Mouse (Mus musculus) retina, embryonic 14.5 days (tissue): ENCODE data around the gene Fyn.

Experiments used
- DNase-seq: peaks from one replicate; pipeline ENCODE4 v3.0.0-alpha.2; 2015; ENCODE audit warnings: low spot score

The Fyn gene

GRCm38 (mm10) chr10:39506353-39506752 lies 137.7 kb downstream of the Fyn start:
- DNase-seq, result peak; percentile 39

DNA sequence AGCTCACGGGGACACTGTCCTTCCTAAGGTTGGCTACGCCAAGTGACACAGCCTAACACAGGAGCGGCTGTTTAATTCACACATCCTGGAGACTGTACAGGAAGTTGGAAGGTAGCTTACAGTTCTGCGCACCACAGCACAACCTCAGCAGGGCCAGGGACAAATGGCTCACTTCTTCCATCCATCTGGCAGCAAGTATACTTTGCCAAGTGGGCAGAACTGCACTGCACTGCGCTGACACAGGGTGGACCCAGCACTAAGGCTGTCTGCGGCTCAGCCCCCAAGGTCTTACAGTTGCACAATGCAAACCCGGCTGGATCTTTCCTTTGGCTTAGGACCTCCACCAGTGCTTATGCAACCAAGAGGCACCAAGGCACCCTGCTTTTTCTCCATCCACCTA lies 138.2 kb downstream of the Fyn start:
- DNase-seq, result no peak

DNA sequence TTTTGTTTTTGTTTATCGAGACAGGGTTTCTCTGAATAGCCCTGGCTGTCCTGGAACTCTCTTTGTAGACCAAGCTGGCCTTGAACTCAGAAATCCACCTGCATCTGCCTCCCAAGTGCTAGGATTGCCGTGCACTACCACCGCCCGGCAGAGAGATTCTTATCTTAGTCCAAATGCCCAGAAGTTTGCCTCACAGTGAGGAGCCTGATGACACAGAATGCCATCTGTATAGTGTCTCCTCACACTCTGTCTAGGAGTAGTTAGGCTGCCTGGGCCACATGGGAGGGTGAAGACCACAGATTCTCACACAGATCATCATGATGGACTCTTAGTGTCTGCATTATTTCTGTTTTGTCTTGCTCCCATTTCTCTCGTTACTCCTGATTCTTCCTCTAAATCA lies 140.1 kb downstream of the Fyn start:
- DNase-seq, result no peak

DNA sequence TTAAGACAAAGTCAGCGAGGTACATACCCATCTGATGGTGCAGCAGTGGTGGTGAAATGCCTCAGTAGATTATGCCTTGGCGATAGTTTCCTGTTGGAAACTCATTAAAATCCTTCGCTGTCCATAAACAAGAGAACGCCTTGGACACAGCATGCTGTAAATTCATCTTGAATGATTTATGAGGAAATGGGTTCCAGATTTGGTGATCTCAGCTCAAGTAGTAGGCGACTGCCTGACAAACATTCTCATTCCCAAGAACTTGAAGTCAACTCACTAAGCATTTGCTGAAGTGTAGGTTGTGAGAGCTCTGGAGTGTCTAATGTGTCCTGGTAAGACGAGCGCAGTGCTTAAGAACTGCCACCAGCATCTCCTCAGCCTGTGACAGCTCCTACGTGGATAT lies 141.3 kb downstream of the Fyn start:
- no peak for DNase-seq

GRCm38 (mm10) chr10:39512631-39513314 lies 144.1 kb downstream of the Fyn start:
- DNase-seq, result no peak

DNA sequence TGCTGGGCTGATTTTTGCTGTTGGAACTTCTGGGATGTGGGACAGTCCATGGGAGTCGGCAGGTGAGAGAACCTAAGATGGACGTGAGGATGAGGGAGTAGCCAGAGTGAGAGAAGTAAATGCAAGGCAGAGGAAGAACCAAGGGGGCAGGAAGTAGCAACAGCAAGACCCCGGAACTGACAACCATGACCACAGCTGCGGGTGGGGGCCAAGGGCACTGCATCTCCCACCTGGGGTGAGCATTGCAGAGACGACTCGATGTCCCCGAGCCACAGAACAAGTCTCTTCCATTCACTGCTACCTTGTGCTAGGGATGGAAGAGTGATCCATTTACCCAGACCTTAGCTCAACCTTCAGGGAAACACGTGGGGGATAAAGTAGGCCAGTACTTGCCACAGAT lies 146.3 kb downstream of the Fyn start:
- DNase-seq, result no peak

DNA sequence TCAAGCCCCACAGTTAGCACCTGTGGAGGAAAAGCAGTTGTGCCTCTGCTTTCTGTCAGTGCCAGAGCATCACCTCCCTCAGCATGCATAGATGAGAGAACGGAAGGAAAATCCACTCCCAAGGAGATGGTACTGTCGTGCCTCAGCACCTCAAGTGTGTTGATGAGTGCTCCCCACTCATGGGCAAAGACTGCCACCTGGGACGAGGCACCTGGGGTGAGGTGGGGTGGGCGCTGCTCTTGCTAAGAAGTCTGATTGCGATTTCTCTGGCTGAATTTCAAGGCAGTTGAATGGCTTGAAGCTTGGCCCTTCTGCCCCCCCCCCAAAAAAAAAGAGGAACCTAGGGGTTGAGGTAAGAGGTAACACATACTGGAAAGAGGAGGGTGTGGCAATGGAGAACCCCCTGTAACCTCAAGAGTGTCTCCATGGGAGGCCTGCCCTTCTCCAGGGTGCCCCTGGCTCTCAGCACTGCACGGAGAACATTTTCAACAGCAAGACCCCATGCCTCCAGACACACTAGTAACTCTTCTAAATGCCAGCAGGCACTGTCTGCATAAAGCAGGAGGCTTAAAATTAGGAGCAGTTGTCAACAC lies 148.0 kb downstream of the Fyn start:
- no peak for DNase-seq

DNA sequence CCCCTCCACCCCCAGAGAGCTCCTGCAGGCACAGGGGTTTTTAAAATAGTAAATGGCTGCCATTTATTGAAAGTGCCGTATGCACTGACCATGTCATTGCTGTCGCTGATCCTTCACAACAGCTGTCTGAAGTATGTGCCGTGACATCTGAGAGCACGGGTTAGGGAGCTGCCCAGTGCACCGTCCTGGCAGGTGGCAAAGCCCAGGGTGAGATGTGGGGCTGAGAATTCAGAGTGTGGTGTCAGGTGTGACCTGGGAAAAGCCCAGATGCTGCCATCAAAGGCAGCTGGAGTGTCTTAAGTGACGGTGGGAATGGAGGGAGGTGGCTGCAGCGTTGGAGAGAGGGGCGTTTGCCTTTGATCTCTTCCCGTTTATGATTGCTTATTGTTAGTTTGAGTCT lies 148.7 kb downstream of the Fyn start:
- no peak for DNase-seq

- DNase-seq, result no peak
Observed at GRCm38 (mm10) chr10:39518232-39518631, 149.6 kb downstream of the Fyn start.

GRCm38 (mm10) chr10:39518859-39519258 lies 150.2 kb downstream of the Fyn start:
- no peak for DNase-seq

DNA sequence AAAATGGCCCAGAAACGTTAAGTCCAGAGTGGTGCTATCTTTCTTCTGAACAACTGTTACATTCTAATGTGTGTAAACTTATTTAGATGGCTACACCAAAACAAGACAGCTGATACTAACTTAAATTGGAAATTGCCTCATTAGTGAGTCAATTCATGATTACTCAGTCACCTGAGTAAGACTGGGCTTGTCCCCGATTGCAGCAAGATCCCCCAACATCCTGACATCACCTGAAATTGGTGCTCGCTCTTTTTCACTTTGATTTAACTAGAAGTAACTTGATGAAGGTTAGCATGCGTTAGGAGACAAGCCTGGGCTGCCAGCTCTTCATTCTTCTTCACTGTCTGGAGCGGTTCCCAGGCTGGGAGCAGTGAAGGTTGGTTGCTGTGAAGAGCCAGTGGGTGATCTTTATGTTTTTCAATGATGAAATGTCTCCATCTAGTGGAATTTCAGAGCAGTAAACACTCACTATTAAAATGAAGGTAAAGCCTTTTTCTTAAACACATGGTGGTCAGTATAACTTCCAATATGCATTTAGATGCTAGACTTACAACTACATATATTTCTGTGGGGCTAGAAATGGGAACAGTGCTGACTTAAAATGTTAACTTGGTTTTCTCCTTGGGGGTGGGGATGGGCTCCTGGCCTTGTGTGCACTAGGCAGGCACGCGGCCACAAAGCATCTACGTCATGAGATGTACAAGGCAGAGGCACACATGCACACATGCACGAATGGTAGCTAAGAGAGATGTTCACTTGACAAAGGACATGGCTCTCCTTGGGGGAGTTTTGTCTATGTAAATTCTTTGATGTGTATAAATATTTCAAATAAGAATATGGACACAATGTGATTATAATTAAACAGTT lies 151.7 kb downstream of the Fyn start:
- peak; percentile 85 for DNase-seq

DNA sequence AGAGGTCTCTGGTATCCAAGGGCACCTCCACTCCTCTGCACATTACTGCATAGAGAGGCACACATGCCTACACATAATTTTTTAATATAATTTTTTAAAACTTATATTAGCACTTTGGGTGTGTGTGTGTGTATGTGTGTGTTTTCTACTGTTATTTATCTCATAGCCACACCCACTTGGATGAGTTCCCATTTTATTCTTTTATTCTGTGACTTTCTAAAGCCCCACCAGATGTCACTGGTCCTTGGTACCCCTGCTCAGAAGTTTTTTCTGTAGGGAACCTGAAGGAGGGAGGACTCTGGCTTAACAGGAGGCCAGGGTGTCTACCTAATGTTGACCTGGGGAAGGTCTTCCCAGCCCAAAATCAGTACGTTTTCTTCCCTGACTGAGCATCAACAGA lies 152.7 kb downstream of the Fyn start:
- no peak for DNase-seq

- no peak for DNase-seq
Observed at GRCm38 (mm10) chr10:39521861-39522391, 153.3 kb downstream of the Fyn start.

- DNase-seq, result no peak
Observed at GRCm38 (mm10) chr10:39522857-39523614, 154.4 kb downstream of the Fyn start.

DNA sequence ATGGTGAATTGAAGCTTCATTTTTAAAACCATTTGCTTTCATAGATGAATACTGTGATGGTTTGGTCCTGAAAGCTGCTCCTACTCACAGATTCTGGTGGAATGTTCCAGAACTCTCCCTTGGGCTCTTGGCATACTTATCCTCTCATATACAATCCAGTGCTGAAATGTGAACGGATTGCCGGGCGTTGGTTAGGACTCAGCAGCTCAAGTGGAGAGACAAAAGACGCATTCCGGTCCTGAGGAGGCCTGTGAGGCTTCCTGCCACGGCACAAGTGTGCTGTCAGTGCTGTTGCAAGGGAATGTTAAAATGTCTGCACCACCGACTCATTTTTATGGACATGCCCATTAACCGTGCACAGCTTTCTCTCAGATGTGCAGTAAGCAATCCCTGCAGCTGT lies 155.7 kb downstream of the Fyn start:
- DNase-seq, result no peak

DNA sequence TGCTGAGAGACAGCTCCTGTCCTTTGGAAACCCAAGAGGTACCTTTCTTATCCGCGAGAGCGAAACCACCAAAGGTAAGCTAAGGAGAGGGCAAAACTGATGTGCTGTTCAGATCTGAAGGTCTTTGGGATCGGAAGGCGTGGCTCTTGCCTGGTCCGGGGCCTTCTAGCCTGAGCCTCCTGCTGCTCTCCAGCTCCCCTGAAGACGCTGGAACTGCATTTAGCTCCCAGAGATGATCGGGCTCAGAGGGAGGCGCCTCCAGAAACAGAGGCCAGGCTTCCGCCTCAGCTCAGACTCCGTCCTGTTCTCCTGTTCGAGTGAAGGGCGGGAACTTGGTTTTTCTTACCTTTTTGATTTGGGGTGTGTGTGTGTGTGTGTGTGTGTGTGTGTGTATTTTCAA lies 156.8 kb downstream of the Fyn start:
- no peak for DNase-seq

- no peak for DNase-seq
Observed at GRCm38 (mm10) chr10:39527113-39527512, 158.5 kb downstream of the Fyn start.

GRCm38 (mm10) chr10:39529179-39529578 lies 160.5 kb downstream of the Fyn start:
- no peak for DNase-seq

DNA sequence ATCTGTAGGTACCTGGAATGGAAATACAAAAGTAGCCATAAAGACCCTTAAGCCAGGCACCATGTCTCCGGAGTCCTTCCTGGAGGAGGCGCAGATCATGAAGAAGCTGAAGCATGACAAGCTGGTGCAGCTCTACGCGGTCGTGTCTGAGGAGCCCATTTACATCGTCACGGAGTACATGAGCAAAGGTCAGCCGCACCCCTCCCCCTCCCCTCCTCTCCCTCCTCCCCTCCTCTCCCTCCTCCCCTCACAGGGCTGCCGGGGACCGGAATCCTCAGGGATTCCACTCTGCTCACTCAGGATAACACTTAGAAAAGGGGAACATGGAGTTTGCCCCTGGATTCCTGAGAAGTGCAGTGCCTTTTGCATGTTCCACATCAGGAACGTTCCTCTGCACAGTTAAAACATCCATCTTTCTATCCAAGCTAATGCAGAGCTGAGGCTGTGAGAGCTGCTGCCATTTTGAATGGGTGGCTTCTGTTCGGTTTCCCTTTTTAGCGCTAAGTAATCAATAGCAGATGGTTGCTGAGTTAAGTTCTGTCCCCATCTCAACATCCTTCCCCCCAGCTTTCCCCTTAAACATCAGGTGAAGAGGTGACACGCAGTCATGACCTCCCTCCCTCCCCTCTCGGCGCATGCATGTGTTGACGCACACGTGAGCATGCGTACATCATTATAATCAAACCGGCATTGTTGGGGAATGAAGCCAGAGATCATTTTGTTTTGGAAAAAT lies 163.5 kb downstream of the Fyn start:
- no peak for DNase-seq

- DNase-seq, result no peak
Observed at GRCm38 (mm10) chr10:39532823-39533222, 164.2 kb downstream of the Fyn start.

GRCm38 (mm10) chr10:39534324-39535026 lies 165.8 kb downstream of the Fyn start:
- no peak for DNase-seq
